Mouse (Mus musculus) 3134 (cell line): Measurements from ENCODE around the gene Gm813.
"Not testable (repeated sequence)": the region's sequence is repeated elsewhere in the genome, so short reads cannot be mapped to it uniquely, and the experiment has no call there.

ENCODE experiments used
- DNase-seq: peaks from one replicate; pipeline ENCODE4 v3.0.0-alpha.2; 2011; ENCODE audit warnings: low spot score; ENCODE audit not compliant: insufficient read length; ENCODE audit errors: extremely low read depth

The Gm813 gene

DNA sequence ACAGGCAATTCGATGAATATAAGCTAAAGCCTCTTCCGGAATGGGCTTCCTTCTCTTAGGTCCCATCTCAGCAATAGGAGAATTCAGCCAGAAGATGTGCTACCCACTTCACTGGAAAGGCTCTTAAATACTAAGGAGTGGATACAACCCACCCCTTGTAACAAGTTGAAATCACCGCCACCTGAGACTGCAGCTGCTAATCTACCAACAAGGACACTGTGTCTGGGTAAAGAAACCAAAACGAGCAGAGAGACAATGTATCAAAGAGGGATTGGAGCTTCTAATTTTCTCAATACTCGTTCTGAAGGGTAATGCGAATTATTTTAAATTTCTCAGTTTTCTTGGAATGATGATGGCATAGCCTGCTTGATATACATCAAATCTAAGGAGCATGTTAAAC is at the start of gene Gm813:
Gene Gm813, minus strand, starts transcription at position 101 of the 400 bp plus-strand sequence.
- no peak for DNase-seq

DNA sequence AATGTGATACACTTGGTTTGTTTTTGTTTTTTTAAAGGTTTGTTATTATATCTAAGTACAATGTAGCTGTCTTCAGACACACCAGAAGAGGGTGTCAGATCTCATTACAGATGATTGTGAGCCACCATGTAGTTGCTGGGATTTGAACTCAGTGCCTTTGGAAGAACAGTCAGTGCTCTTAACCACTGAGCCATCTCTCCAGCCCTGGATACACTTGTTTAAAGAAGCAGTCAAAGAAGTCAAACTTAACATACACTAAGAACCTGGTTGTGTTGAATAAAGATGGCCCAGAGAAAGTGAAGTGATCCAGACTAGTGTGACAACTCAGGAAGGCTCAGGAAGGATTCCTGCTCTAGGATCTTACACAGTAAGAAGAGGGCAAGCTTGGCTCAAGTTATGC is 48.4 kb upstream of the Gm813 start:
- not testable (repeated sequence) for DNase-seq

GRCm38 (mm10) chr16:58663816-58664215 is 47.0 kb upstream of the Gm813 start:
- DNase-seq = no peak

DNA sequence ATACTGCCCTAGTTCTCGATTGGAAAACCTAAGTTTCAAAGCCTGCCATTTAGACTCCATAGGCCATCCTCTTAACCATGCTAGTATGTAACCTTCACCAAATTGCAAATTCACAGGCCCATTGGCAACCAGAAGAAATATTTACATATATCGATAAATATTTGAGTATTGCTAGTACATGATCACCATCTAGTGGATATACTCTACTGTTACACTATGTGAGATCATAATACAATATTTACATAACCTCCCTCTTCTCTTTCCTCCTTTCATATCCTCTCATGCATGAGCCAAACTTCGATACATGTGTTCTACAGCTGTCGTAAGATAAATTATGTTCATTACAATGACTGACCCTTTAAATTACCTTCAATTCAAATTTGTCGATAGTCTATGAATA is 46.2 kb upstream of the Gm813 start:
- DNase-seq = no peak

DNA sequence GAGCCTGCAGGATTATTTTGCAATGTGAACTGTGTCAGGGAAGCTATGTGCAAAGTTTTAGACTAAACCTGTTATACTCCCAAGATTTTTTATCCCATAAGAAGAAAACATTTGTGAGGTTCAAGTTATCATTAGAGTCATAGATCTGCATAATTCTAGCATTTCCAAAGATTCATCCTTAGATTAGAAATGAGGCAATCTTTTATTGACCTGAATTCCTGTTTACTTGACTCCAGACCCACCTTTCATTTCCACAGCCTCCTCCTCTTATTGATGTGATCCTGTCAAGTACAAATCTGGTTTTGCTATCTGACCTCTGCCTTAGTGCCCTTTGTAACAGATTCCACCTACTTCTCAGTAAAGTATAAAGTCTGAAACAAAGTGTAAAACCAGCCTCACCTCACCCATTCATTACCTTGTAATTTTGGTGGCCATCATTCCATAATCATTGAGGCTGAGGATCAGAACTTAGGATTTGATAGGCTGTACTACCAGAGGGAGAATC is 45.6 kb upstream of the Gm813 start:
- no peak for DNase-seq

GRCm38 (mm10) chr16:58661826-58662225 is 45.0 kb upstream of the Gm813 start:
- no peak for DNase-seq

DNA sequence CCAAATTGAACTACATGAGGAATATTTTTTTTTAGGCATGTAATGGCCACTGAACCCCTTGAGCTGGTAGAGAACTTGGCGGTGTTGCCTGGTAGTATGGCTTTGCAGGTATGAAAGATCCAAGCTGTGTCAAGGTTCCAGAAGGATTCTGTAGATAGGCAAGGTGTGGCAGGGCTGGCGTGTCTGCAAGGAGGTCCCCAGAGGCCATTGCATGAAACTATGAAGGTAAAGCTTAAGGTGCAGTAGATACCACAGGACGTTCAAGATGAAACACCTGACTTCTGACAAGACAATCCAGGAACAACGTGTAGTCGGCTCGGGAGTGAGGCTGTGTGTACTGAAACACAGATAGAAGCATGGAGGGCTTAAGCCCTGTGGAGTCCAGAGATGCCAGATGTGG is 41.9 kb upstream of the Gm813 start:
- no peak for DNase-seq

DNA sequence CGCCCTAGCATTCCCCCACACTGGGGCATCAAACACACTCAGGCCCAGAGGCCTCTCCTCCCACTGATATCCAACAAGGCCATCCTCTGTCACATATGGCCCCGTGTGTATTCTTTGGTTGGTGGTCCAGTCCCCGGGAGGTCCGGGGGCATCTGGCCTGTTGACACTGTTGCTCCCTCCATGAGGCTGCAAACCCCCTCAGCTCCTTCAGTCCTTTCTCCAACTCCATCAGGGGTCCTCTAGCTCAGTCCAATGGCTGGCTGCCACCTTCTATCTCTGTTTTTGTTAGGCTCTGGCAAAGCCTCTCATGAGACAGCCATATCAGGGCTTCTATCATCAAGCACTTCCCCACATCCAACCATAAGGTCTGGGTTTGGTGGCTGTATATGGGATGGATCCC is 39.7 kb upstream of the Gm813 start:
- no peak for DNase-seq

- no peak for DNase-seq
Observed at GRCm38 (mm10) chr16:58655751-58656150, 39.0 kb upstream of the Gm813 start.

DNA sequence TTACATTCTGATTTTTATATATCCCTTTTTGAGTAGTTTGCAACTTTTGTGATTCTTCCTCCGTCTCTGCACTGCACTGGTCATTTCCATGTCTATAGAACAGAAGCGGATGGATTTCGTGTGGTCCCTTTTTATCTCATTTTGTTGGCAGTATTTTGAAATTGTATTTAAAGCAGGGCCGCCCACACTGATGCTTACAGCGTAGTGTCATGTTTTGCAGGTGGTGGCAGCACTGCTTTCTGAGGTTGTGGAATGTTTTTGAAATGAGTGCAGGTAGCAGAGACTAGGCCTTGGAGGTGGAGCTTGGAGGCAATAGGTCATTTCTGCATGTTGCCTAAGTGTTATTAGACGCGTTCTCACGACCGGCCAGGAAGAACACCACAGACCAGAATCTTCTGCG is 33.2 kb upstream of the Gm813 start:
- DNase-seq = no peak

GRCm38 (mm10) chr16:58638689-58639175 is 22.0 kb upstream of the Gm813 start, which contains the start of gene E330017A01Rik:
E330017A01Rik (minus strand) TSS chr16:58638739.
- no peak for DNase-seq

GRCm38 (mm10) chr16:58638016-58638415 is 21.2 kb upstream of the Gm813 start:
- no peak for DNase-seq

GRCm38 (mm10) chr16:58637448-58637847 is 20.7 kb upstream of the Gm813 start:
- DNase-seq = no peak

DNA sequence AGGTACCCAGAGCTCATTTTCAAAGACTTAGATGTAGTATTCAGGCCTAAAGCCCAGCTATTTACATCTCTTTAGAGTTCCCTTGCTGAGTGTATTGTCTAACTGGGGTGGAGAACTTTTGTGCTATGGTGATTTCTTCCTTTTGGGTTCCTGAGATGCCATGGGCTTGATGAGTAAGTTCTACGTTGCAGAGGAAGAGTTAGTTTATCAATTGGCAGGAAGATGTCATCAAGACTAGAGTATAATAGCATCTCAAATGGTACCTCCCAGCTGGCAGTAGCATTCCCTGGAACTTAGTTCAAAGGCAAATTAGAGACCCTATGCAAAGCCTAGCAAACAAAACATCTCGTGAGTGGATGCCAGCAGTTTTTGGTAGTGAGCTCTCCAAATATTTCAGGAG is 19.1 kb upstream of the Gm813 start:
- DNase-seq = no peak

DNA sequence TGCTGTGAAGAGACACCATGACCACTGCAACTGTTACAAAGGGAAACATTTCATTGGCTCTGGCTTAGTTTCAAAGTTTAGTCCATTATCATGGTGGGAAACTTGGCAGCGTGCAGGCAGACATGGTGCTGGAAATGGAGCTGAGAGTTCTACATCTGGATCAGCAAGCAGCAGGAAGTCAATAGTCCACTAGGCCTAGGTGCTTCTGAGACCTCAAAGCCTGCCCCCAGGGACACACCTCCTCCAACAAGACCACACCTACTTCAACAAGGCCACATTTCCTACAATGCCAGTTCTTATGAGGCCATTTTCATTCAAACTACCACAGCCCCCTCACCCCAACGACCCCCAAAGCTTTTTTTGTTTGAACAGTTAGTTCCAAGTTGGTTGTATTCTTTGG is 13.0 kb upstream of the Gm813 start:
- DNase-seq = no peak

- no peak for DNase-seq
Observed at GRCm38 (mm10) chr16:58628968-58629367, 12.2 kb upstream of the Gm813 start.

- no peak for DNase-seq
Observed at GRCm38 (mm10) chr16:58628336-58628680, 11.5 kb upstream of the Gm813 start.

DNA sequence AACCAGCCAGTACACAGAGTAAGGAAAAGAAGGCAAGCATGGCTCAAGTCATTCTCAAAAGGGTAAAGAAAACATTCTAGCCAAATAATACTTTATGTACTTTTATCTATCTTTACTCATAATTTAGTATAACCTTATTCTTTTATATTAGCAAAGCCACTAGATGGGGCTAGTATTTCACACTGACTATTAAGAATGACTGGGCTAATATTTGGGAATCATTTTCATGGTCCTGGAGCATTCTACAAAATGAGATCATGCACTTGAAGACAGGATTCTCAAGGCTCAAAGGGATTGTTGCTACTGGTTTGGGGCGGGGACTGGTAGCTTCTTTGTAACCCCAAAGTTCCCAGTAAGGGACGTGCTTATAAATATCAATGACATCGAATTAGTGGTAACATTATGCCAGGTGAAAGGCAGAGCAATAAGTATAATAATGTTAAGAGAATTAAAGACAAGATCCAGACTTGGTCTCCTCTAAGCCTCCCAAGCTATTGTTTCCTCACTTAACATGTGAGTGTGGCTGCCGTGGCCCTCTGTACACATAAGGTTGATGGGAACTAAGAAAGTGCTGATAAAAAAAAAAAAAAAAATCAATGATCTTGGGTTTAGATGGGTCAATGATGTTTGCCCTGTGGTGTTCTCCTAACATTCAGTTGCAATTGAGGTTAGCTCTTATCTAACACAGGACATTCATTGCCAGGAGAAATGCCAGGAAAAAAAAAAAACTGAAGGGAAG is 11.0 kb upstream of the Gm813 start:
- DNase-seq = no peak

DNA sequence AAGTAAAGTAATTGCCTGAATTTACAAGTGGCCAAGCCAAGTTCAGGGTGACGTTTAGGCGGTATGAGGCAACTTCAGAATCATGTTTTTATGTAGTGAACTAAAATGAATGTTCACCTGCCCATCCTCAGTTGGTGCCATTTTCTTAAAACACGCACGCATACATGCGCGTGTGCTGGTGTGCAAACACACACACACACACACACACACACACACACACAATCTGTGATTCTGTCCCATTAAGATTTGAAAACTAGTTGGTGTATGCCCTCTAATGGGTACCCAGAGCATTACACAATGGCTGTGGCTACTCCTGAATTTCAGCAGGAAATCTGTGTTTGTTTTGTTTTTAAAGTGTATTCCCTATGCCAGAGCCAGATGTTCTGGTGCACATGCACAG is 7.2 kb upstream of the Gm813 start:
- no peak for DNase-seq

- DNase-seq = no peak
Observed at GRCm38 (mm10) chr16:58623114-58623513, 6.3 kb upstream of the Gm813 start.

GRCm38 (mm10) chr16:58622377-58622776 is 5.6 kb upstream of the Gm813 start:
- DNase-seq = no peak

- DNase-seq = no peak
Observed at GRCm38 (mm10) chr16:58617346-58617745, 568 bp upstream of the Gm813 start.

GRCm38 (mm10) chr16:58612969-58613368 is 3.8 kb downstream of the Gm813 start:
- no peak for DNase-seq
